Mouse (Mus musculus) liver, postnatal 0 days (tissue): ENCODE measurements around the gene Rabl2. TPM values are rescaled to one million over a fixed set of nuclear protein-coding genes. Genes with fewer than 3 reads are reported as not detected.

Source experiments
- ATAC-seq: fragments of 200-750 bp; cut with Nextera tagmentation; 2 replicates; pipeline ENCODE4 v1.8.0; 2017; ENCODE audit warnings: mild to moderate bottlenecking, moderate library complexity
- DNase-seq: peaks from one replicate; pipeline ENCODE4 v3.0.0-alpha.2; 2016
- H3K27ac ChIP-seq: fragments of 300-500 bp; sonication (generic); 2 replicates; pipeline ENCODE4 v1.5.1; 2014; ENCODE audit warnings: antibody characterized with exemption, moderate library complexity, mild to moderate bottlenecking, low read depth
- H3K27me3 ChIP-seq: fragments of 300-500 bp; sonication (generic); 2 replicates; pipeline ENCODE4 v1.6.1; 2014; ENCODE audit warnings: low read length, control low read depth, mixed read lengths; ENCODE audit not compliant: insufficient read depth
- H3K36me3 ChIP-seq: fragments of 300-500 bp; sonication (generic); replicated peaks from 2 replicates; pipeline ENCODE4 v1.6.1; 2014; ENCODE audit warnings: mild to moderate bottlenecking, control low read depth, low read length, moderate library complexity, mixed read lengths; ENCODE audit not compliant: insufficient read depth
- H3K4me1 ChIP-seq: fragments of 300-500 bp; sonication (generic); 2 replicates; pipeline ENCODE4 v1.6.1; 2014; ENCODE audit warnings: antibody characterized with exemption, mild to moderate bottlenecking, control low read depth; ENCODE audit not compliant: insufficient read depth
- H3K4me2 ChIP-seq: fragments of 300-500 bp; sonication (generic); 2 replicates; pipeline ENCODE4 v1.6.1; 2014; ENCODE audit warnings: low read depth, mild to moderate bottlenecking, low read length, moderate library complexity, mixed read lengths
- H3K4me3 ChIP-seq: fragments of 300-500 bp; sonication (generic); 2 replicates; pipeline ENCODE4 v1.5.1; 2014; ENCODE audit warnings: low read depth, low read length
- H3K9ac ChIP-seq: fragments of 300-500 bp; sonication (generic); replicated peaks from 2 replicates; pipeline ENCODE4 v1.6.1; 2014; ENCODE audit warnings: mild to moderate bottlenecking, moderate library complexity
- H3K9me3 ChIP-seq: fragments of 300-500 bp; sonication (generic); 2 replicates; pipeline ENCODE4 v1.6.1; 2016; ENCODE audit warnings: mild to moderate bottlenecking, control low read depth, low read length, mixed read lengths
- CTCF ChIP-seq: sonication (generic); IDR thresholded peaks from 2 replicates; pipeline ENCODE4 v1.5.1; 2016; ENCODE audit warnings: antibody characterized with exemption, low read depth
- EP300 ChIP-seq: IDR thresholded peaks from 2 replicates; pipeline ENCODE4 v1.6.1; 2016; ENCODE audit warnings: antibody characterized with exemption, low read depth, mild to moderate bottlenecking
- WGBS: fragments of 180-500 bp; shearing (Covaris S2); extraction: QIAGEN DNeasy Blood & Tissue Kit; methylation state at CpG from one replicate; pipeline ENCODE4 v1.1.7; 2014; ENCODE audit not compliant: insufficient replicate concordance; 5-methylcytosine and 5-hydroxymethylcytosine counted together
- polyA plus RNA-seq: library from polyadenylated mRNA; unstranded; fragments of >200 nt; fragmentation: Nextera tagmentation; extraction: Ambion mirVana; gene quantifications from 2 replicates; pipeline ENCODE4 v1.2.1, GENCODE M21; 2015

Rabl2 gene
- polyA plus RNA-seq, 1 experiment from 2014 or later = 3.2 TPM

GRCm38 (mm10) chr15:89605822-89606570, 14.3 kb upstream of the Rabl2 start:
- H3K4me2 ChIP-seq = no peak overlapping the region
- no peak for DNase-seq
- WGBS = 67% methylated on average over 12 of the region's 12 CpGs
- no peak for ATAC-seq
- no peaks in the 10 kb centered on the region for H3K27me3 ChIP-seq
- peak; percentile 25 for TF ChIP-seq CTCF
- no peak for TF ChIP-seq EP300
- no peaks in the 10 kb centered on the region for H3K4me1 ChIP-seq
- no peaks in the 10 kb centered on the region for H3K36me3 ChIP-seq
- no peak overlapping the region for H3K9ac ChIP-seq
- H3K27ac ChIP-seq = no peak overlapping the region
- no peak overlapping the region for H3K4me3 ChIP-seq
- H3K9me3 ChIP-seq = no peaks in the 10 kb centered on the region

GRCm38 (mm10) chr15:89592548-89592947, 825 bp upstream of the Rabl2 start:
- no peak overlapping the region for H3K4me2 ChIP-seq
- H3K4me3 ChIP-seq = no peak overlapping the region
- 54% methylated on average over 4 of the region's 4 CpGs for WGBS
- no peaks in the 10 kb centered on the region for H3K27me3 ChIP-seq
- no peaks in the 10 kb centered on the region for H3K9me3 ChIP-seq
- H3K36me3 ChIP-seq = no peaks in the 10 kb centered on the region
- no peak overlapping the region for H3K27ac ChIP-seq
- ATAC-seq = no peak
- TF ChIP-seq EP300 (no peak), CTCF (no peak)
- no peak overlapping the region for H3K9ac ChIP-seq
- peaks cover 5% of the 10 kb centered on the region for H3K4me1 ChIP-seq
- no peak for DNase-seq

DNA sequence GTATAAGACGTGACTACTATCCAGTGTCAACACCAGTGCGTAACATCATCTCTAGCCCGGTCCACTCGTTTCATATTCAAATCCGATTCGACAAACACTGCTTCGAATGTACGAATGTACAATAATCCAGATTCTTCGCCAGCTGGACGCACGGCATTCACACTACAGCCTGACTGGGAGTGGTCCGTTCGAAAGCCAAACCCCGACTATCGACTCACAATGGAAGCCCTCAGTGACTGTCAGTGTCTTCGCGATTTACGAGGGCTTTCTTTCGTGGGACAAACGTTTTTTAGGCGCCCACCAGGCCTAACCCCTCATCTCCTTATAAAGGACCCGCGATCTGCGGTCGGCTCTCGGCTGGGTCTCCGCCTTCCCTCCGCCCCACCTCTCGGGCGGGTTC, 406 bp downstream of the Rabl2 start:
- TF ChIP-seq EP300 (no peak), CTCF (no peak)
- Histone ChIP-seq H3K4me2 (peak overlapping the region; percentile 86), H3K9ac (peak overlapping the region; percentile 65), H3K27ac (no peak overlapping the region), H3K4me3 (peak overlapping the region; percentile 79), H3K36me3 (no peaks in the 10 kb centered on the region), H3K27me3 (no peaks in the 10 kb centered on the region), H3K9me3 (no peaks in the 10 kb centered on the region), H3K4me1 (peaks cover 5% of the 10 kb centered on the region)
- DNase-seq = no peak
- peak; percentile 37 for ATAC-seq
- WGBS = 2% methylated on average over 30 of the region's 30 CpGs

GRCm38 (mm10) chr15:89589146-89589545, 2.6 kb downstream of the Rabl2 start:
- Histone ChIP-seq H3K4me3 (no peak overlapping the region), H3K9ac (no peak overlapping the region), H3K27ac (no peak overlapping the region), H3K27me3 (no peaks in the 10 kb centered on the region), H3K36me3 (no peaks in the 10 kb centered on the region), H3K4me1 (peaks cover 5% of the 10 kb centered on the region), H3K4me2 (no peak overlapping the region), H3K9me3 (no peaks in the 10 kb centered on the region)
- ATAC-seq (no peak), DNase-seq (no peak)
- TF ChIP-seq EP300 (no peak), CTCF (no peak)
- WGBS = 73% methylated on average over 5 of the region's 5 CpGs

DNA sequence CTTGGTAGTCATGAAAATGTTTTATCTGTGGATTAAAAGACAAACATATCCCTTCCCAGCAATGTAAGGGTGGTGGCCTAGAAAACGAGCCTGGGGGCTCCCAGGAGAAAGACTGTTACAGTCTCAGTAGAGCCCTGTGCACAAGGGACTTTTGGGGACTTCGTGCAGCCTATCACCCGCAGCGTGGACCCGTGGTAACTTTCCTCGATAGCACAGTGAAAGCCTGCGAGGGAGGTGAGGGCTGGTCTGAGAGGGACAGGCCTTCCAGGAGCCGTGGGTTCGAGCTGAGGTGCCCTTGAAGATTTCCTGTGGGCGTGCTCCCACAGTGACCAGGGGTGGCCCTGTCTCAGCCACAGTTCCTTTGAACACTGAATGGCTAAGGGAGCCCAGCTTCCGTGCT, 6.1 kb downstream of the Rabl2 start:
- no peaks in the 10 kb centered on the region for H3K36me3 ChIP-seq
- TF ChIP-seq CTCF (no peak), EP300 (no peak)

GRCm38 (mm10) chr15:89585101-89585500, 6.6 kb downstream of the Rabl2 start:
- no peak for TF ChIP-seq EP300
- TF ChIP-seq CTCF = no peak
- DNase-seq = no peak
- Histone ChIP-seq H3K27me3 (no peaks in the 10 kb centered on the region), H3K9ac (no peak overlapping the region), H3K4me3 (no peak overlapping the region), H3K4me2 (no peak overlapping the region), H3K4me1 (no peaks in the 10 kb centered on the region), H3K27ac (no peak overlapping the region), H3K9me3 (no peaks in the 10 kb centered on the region), H3K36me3 (no peaks in the 10 kb centered on the region)
- 76% methylated on average over 5 of the region's 5 CpGs for WGBS
- ATAC-seq = no peak

More for the DNA sequence above, 6.1 kb downstream of the Rabl2 start:
- 74% methylated on average over 11 of the region's 11 CpGs for WGBS
- Histone ChIP-seq H3K9ac (no peak overlapping the region), H3K9me3 (no peaks in the 10 kb centered on the region), H3K27me3 (no peaks in the 10 kb centered on the region), H3K4me2 (no peak overlapping the region), H3K4me1 (no peaks in the 10 kb centered on the region), H3K4me3 (no peak overlapping the region), H3K27ac (no peak overlapping the region)
- DNase-seq = no peak
- ATAC-seq = no peak
